9 mouse cellular contexts compared by ENCODE assay signal in the genomic region with DNA sequence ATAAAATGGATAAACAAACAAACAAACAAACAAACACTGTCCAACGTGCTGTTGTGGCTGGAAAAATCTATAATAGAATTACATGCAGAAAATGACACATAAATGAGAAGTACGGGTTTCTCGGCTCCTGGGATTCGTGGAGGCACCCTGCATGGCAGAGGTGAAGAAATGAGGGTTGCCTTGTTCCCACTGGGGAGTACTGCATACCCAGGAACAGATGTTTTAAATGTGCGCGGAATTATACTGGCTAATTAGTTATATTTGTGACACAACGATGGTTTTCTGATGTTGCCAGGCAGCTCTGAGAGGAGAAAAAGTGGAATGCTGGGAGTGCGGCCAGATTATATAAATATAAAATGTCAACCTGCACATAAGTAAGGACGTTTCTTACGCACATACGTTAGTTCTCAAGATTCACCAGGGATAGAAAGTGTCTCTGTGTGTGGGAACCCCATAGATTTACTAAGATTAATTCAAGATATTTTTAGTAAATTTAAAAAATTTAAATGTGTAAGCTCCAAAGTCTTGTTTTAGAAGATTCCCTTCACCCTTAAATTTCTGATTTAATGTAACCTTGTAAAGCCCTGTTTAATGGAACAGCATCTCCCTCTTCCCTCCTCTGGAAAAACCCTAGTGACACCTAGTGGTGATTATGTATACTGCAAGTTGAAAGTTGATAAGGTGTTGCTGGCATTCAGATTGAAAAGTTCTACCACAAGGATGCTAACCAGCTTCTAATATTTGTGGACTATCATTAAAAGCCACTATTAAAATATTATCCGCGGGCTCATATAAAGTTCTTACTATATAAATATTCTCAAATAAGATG. TPM values are rescaled to one million over a fixed set of nuclear protein-coding genes. Genes with fewer than 3 reads are reported as not detected.
DNase-seq lines count a peak whose midpoint lies in the region; ATAC-seq lines count a peak whose summit lies in the region.
"Had no signal": no experiment of that assay in that cellular context is flagged by ENCODE, and none has a peak within 500 bp of the region (broad histone marks: within the 10 kb centered on the region; RNA-seq: fewer than 3 reads in every experiment).

No protein-coding gene starts in this region.

- H3K27me3 ChIP-seq in heart, embryonic 12.5 days (replicated peaks) = no peaks in the 10 kb centered on the region
- H3K27me3 ChIP-seq: neural tube, embryonic 12.5 days had no signal

- H3K4me2 ChIP-seq in heart, embryonic 12.5 days = no peak overlapping the region
- H3K4me2 ChIP-seq: neural tube, embryonic 12.5 days had no signal

- H3K9ac ChIP-seq in heart, embryonic 12.5 days = no peak overlapping the region
- H3K9ac ChIP-seq: neural tube, embryonic 12.5 days had no signal

- no peaks in the 10 kb centered on the region for H3K4me1 ChIP-seq in heart, embryonic 12.5 days (replicated peaks)
- H3K4me1 ChIP-seq: neural tube, embryonic 12.5 days had no signal

- 68% methylated on average over 13 of the region's 13 CpGs for WGBS in heart, embryonic 12.5 days

- no peak for ATAC-seq in heart, embryonic 12.5 days (ENCODE audit: insufficient number of reproducible peaks, low FRiP score)

- H3K27ac ChIP-seq in heart, embryonic 12.5 days (ENCODE audit: poor library complexity, severe bottlenecking) = no peak overlapping the region
- H3K27ac ChIP-seq: neural tube, embryonic 12.5 days had no signal

- no peak overlapping the region for H3K4me3 ChIP-seq in heart, embryonic 12.5 days
- H3K4me3 ChIP-seq: neural tube, embryonic 12.5 days had no signal

- no peaks in the 10 kb centered on the region for H3K36me3 ChIP-seq in heart, embryonic 12.5 days
- H3K36me3 ChIP-seq: neural tube, embryonic 12.5 days had no signal

- peak; percentile 28 to 70 for DNase-seq in heart, adult 18-20 months
- peak; percentile 35 for DNase-seq in right cerebral cortex, adult 18-20 months
- no peak for DNase-seq in right cerebral cortex, postnatal 14 days
- DNase-seq in brain, adult 2 months (ENCODE audit: low read depth, low spot score) = peak; percentile 76
- DNase-seq in heart, postnatal 4 days = peak; percentile 46
- DNase-seq in retina, adult 2 months (ENCODE audit: low read depth, low spot score) = peak; percentile 51
- DNase-seq in ovary, postnatal 36 days (ENCODE audit: low spot score) = no peak

- no peaks in the 10 kb centered on the region for H3K9me3 ChIP-seq in heart, embryonic 12.5 days (replicated peaks)
- H3K9me3 ChIP-seq: neural tube, embryonic 12.5 days had no signal

RNA-seq across cellular contexts. Expression of a gene that starts 53.5 kb away (rescaled TPM):
- total RNA-seq in heart, adult 18-20 months (2021) = 10 to 100 TPM; 15.0 to 16.7 TPM
- polyA plus RNA-seq in heart, embryonic 12.5 days (2016; fragmentation: Nextera tagmentation; extraction: Ambion mirVana) = 10.2 and 11.9 TPM in 2 replicates
- 10 to 100 TPM; 12.3 to 14.2 TPM for total RNA-seq in heart, postnatal 4 days (2021)

RNA-seq across cellular contexts. Expression of a gene that starts 56.3 kb away (rescaled TPM):
- 100 to 1,000 TPM; 349 to 364 TPM for total RNA-seq in heart, adult 18-20 months (2021)
- 165 and 170 TPM in 2 replicates for polyA plus RNA-seq in heart, embryonic 12.5 days (2016; fragmentation: Nextera tagmentation; extraction: Ambion mirVana)
- total RNA-seq in heart, postnatal 4 days (2021) = 100 to 1,000 TPM; 178 to 194 TPM

Comparison
In these comparisons a context has a peak if more than half of its experiments do, and no peak if none do; other contexts are left out.
1. DNase-seq: peak in heart, adult 18-20 months (2 of 2), right cerebral cortex, adult 18-20 months (single experiment), brain, adult 2 months (single experiment), heart, postnatal 4 days (single experiment) and retina, adult 2 months (single experiment); none in right cerebral cortex, postnatal 14 days (single experiment) and ovary, postnatal 36 days (single experiment).